Mouse (Mus musculus) G1E (cell line): ENCODE measurements around the gene Sstr3.

Experiments
- CTCF ChIP-seq: IDR thresholded peaks from 2 replicates; pipeline ENCODE4 v1.5.1; 2012; ENCODE audit warnings: low read depth, low read length, inconsistent platforms, mixed read lengths
- GATA1 ChIP-seq: IDR thresholded peaks from 2 replicates; pipeline ENCODE4 v1.6.1; 2012; ENCODE audit warnings: borderline replicate concordance, low read length, inconsistent platforms, mixed read lengths
- GATA2 ChIP-seq: IDR thresholded peaks from 2 replicates; pipeline ENCODE4 v1.6.1; 2012; ENCODE audit warnings: low read depth, low read length, inconsistent platforms, borderline replicate concordance
- POLR2AphosphoS5 ChIP-seq: IDR thresholded peaks from 2 replicates; pipeline ENCODE4 v1.6.1; 2012; ENCODE audit warnings: low read depth, low read length, inconsistent platforms; ENCODE audit not compliant: insufficient replicate concordance
- TAL1 ChIP-seq: conservative IDR thresholded peaks from 2 replicates; pipeline ENCODE4 v1.6.1; 2012; ENCODE audit warnings: low read depth, low read length, inconsistent platforms, mixed read lengths

GRCm38 (mm10) chr15:78520112-78520715, 24.3 kb downstream of the Sstr3 start:
- TF ChIP-seq CTCF (no peak), GATA1 (no peak), TAL1 (no peak), GATA2 (no peak), POLR2AphosphoS5 (no peak)
